Mouse (Mus musculus): Measurements from ENCODE around the gene Ugt1a7c. TPM values are rescaled to one million over a fixed set of nuclear protein-coding genes. Genes with fewer than 3 reads are reported as not detected.
"Not testable (repeated sequence)": the region's sequence is repeated elsewhere in the genome, so short reads cannot be mapped to it uniquely, and the experiment has no call there.

Gene Ugt1a7c
- 1.1 and 1.2 TPM in 2 replicates for polyA plus RNA-seq (2015; fragmentation: Nextera tagmentation; extraction: Ambion mirVana)

DNA sequence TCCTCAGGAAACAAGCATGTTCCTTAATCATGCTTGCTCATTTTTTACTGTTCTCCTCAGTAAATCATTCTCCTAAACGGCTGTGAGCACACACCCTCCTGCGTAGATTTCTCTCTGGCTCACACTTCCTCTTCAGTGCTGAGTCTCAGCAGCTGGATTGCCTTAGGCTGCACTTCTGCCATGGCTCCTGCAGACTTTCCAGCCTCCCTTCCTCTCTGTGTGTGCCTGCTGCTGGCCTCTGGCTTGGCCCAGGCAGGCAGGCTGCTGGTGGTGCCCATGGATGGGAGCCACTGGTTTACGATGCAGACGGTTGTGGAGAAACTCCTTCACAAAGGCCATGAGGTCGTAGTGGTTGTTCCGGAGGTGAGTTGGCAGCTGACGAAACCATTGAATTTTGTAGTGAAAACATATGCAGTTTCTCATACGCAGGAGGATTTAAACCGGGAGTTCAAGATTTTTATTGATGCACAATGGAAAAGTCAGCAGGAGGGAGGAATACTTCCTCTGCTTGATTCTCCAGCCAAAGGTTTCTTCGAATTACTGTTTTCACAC is at the start of gene Ugt1a7c:
Gene Ugt1a7c (plus strand): TSS at position 122 of the 552 bp plus-strand sequence.
- whole genome bisulfite sequencing: 73% methylated on average over 10 of the region's 10 CpGs
- Histone ChIP-seq H3K9me3 (no peaks in the 10 kb centered on the region), H3K4me2 (no peak within 1 kb of the TSS), H3K4me1 (no peaks in the 10 kb centered on the region), H3K9ac (no peak within 1 kb of the TSS), H3K4me3 (no peak within 1 kb of the TSS), H3K27me3 (replicated peaks) (no peaks in the 10 kb centered on the region), H3K36me3 (replicated peaks) (no peaks in the 10 kb centered on the region), H3K27ac (no peak within 1 kb of the TSS)
- ATAC-seq (replicated peaks): no peak

DNA sequence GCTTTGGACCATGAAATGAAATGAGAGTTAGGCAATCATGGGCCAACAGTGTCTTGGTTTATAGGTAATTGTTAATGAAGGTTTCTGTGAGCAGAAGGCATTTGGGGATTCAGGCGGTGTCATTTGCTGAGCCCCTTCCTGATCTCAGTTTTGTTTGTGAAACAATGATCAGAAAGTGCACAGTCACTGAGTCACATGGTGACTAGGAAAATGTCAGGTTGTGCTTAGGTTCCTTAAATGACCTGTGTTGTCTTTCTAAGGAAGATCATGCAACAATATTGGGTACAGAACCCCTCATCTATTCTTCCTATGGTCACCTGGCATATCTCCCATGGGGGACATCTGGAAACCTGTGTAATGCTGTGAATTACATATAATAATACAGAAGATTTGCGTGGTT is 47.5 kb upstream of the Ugt1a7c start:
- H3K36me3 ChIP-seq (replicated peaks); H3K4me2 ChIP-seq; H3K27me3 ChIP-seq (replicated peaks); H3K4me3 ChIP-seq; H3K9me3 ChIP-seq; H3K9ac ChIP-seq; H3K4me1 ChIP-seq; H3K27ac ChIP-seq; ATAC-seq (replicated peaks): not testable (repeated sequence)
- 84% methylated on average over 2 of the region's 2 CpGs for WGBS

DNA sequence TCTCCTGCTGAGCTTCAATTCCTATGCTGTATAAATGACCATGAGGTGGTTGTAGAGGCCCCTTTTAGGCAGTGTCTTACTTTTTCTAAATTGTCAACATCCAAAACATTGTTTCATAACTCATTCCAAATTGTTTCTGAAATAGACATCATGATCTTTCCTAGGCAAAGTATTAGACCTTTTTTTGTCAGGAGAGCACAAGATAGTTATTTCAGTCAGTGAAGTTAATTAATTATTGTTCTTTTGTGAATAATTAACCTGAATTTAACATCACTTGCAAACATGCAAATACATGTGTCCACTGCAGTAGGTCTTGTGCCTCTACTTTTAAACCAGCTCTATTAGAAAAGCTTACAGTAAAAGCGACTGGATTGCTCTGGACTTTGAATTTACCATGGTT is 39.8 kb upstream of the Ugt1a7c start, which contains the start of gene Ugt1a10:
Gene Ugt1a10 (plus strand): TSS at position 301 of the 400 bp plus-strand sequence.
- H3K4me2 ChIP-seq: no peak within 1 kb of the TSS
- ATAC-seq (replicated peaks): no peak
- H3K4me1 ChIP-seq: no peaks in the 10 kb centered on the region
- no peaks in the 10 kb centered on the region for H3K36me3 ChIP-seq (replicated peaks)
- WGBS: 84% methylated on average over 1 of the region's 1 CpGs
- H3K9me3 ChIP-seq: no peaks in the 10 kb centered on the region
- no peak within 1 kb of the TSS for H3K9ac ChIP-seq
- H3K4me3 ChIP-seq: no peak within 1 kb of the TSS
- H3K27me3 ChIP-seq (replicated peaks): no peaks in the 10 kb centered on the region
- H3K27ac ChIP-seq: no peak within 1 kb of the TSS

DNA sequence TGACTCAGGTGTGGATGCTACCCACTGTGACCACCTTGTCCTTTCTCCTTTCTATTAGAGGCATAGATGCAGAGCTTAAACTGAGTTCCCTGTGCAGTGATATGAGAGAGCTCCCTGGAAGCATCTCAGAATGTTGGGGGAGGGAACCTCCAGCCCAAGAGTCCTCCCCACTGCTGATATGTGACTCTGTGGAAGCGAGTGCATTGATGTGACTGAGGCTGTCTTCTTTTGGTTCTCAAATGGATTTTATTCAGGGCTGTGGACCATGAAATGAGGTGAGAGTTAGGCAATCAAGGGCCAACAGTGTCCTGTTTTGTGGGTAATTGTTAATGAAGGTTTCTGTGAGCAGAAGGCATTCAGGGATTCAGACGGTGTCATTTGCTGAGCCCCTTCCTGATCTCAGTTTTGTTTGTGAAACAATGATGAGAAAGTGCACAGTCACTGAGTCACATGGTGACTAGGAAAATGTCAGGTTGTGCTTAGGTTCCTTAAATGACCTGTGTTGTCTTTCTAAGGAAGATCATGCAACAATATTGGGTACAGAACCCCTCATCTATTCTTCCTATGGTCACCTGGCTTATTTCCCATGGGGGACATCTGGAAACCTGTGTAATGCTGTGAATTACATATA is 28.3 kb upstream of the Ugt1a7c start:
- not testable (repeated sequence) for H3K4me3 ChIP-seq; H3K9ac ChIP-seq; H3K4me1 ChIP-seq; H3K27me3 ChIP-seq (replicated peaks); H3K36me3 ChIP-seq (replicated peaks); ATAC-seq (replicated peaks); H3K9me3 ChIP-seq; H3K4me2 ChIP-seq; H3K27ac ChIP-seq
- 54% methylated on average over 2 of the region's 2 CpGs for WGBS

DNA sequence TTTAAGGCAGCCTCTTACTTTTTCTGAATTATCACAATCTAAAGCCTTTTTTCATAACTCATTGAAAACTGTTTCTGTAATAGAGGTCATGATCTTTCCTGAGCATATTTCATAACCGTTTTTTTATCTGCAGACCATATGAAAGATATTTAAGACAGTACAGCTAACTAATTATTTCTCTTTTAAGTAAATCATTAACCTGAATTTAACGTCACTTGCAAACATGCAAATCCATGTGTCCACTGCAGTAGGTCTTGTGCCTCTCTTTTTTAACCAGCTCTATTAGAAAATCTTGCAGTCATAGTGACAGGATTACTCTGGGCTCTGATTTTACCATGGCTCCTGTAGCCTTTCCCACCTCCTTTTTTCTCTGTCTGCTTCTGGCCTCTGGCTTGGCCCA is 24.4 kb upstream of the Ugt1a7c start, which contains the start of gene Ugt1a9:
Gene Ugt1a9 (plus strand): TSS at position 306 of the 400 bp plus-strand sequence.
- H3K9ac ChIP-seq: no peak within 1 kb of the TSS
- H3K4me2 ChIP-seq: no peak within 1 kb of the TSS
- H3K4me1 ChIP-seq: no peaks in the 10 kb centered on the region
- H3K27me3 ChIP-seq (replicated peaks): no peaks in the 10 kb centered on the region
- H3K9me3 ChIP-seq: no peaks in the 10 kb centered on the region
- no peak within 1 kb of the TSS for H3K4me3 ChIP-seq
- H3K36me3 ChIP-seq (replicated peaks): no peaks in the 10 kb centered on the region
- no peak for ATAC-seq (replicated peaks)
- 82% methylated on average over 2 of the region's 2 CpGs for WGBS
- H3K27ac ChIP-seq: no peak within 1 kb of the TSS

DNA sequence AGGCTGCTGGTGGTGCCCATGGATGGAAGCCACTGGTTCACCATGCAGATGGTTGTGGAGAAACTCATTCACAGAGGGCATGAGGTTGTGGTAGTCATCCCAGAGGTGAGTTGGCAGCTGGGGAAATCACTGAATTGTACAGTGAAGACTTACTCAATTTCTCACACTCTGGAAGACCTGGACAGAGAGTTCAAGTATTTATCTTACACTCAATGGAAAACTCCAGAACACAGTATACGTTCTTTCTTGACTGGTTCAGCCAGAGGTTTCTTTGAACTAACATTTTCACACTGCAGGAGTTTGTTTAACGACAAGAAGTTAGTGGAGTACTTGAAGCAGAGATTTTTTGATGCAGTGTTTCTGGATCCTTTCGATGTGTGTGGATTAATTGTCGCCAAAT is 24.0 kb upstream of the Ugt1a7c start:
- H3K27me3 ChIP-seq (replicated peaks): no peaks in the 10 kb centered on the region
- no peak overlapping the region for H3K4me3 ChIP-seq
- H3K9me3 ChIP-seq: no peaks in the 10 kb centered on the region
- no peak overlapping the region for H3K27ac ChIP-seq
- H3K4me1 ChIP-seq: no peaks in the 10 kb centered on the region
- no peak for ATAC-seq (replicated peaks)
- no peak overlapping the region for H3K4me2 ChIP-seq
- no peaks in the 10 kb centered on the region for H3K36me3 ChIP-seq (replicated peaks)
- H3K9ac ChIP-seq: no peak overlapping the region
- WGBS: 88% methylated on average over 4 of the region's 4 CpGs

DNA sequence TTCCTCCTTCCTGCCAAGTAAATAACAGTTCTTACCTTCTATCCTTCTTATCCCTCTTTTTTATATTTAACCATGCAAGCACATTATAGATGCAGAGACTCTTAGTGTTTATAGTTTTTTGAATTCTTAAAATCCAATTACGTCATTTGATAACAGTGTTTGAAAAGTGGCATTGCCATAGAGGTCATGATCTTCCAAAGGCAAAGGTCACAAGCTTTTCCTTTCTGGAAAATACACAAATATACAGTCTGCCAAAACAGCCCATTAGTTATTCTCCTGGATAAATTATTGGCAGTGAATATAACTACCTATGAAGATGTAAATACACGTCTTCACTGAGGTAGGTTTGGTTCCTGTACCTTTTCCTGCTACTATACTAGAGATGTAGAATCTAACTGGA is 20.4 kb upstream of the Ugt1a7c start:
- H3K36me3 ChIP-seq (replicated peaks): no peaks in the 10 kb centered on the region
- H3K4me3 ChIP-seq: no peak overlapping the region
- no peak for ATAC-seq (replicated peaks)
- 91% methylated on average over 2 of the region's 2 CpGs for WGBS
- no peak overlapping the region for H3K4me2 ChIP-seq
- no peak overlapping the region for H3K27ac ChIP-seq
- H3K27me3 ChIP-seq (replicated peaks): no peaks in the 10 kb centered on the region
- H3K9me3 ChIP-seq: no peaks in the 10 kb centered on the region
- H3K4me1 ChIP-seq: no peaks in the 10 kb centered on the region
- no peak overlapping the region for H3K9ac ChIP-seq

DNA sequence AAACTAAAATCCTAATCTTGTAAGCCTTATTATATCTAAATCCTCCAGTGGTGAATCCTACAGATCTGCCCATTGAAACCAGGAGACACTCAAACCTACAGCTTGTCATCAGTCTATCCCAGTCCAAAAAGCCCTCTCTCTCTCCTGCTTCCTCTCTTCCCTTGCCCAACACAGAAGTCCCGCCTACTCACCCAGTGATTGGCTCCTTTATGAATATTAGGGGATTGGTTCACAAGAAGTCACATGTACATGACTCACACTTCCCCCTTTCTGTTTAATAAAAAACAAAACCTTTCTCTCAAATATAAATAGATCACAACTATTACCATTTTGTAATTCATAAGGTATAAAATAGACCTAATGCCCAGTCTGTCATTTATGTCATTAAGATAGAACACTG is 17.7 kb upstream of the Ugt1a7c start:
- H3K27me3 ChIP-seq (replicated peaks): no peaks in the 10 kb centered on the region
- H3K9ac ChIP-seq: no peak overlapping the region
- WGBS: 94% methylated on average over 1 of the region's 1 CpGs

DNA sequence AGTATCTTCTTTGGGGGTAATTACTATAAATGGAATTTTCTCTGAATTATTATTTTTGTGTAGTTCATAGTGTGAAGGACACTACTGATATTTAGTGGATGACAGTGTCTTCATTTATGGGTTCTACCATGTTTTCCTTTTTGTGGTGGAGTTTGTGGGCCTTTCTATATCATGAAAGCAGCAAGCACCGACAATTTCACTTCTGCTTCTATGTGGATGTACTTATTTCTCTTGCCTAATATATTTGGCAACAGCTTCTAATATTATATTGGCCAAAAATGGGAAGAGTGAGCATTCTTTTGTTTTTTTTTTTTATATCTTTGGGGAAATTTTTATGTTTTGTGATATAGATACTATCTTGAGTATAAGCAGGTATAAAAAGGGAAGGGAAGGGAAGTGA is 13.2 kb upstream of the Ugt1a7c start:
- Histone ChIP-seq H3K4me3 (no peak overlapping the region), H3K4me2 (no peak overlapping the region), H3K27ac (no peak overlapping the region), H3K36me3 (replicated peaks) (no peaks in the 10 kb centered on the region), H3K9me3 (no peaks in the 10 kb centered on the region), H3K27me3 (replicated peaks) (no peaks in the 10 kb centered on the region), H3K9ac (no peak overlapping the region), H3K4me1 (no peaks in the 10 kb centered on the region)
- no peak for ATAC-seq (replicated peaks)
- 91% methylated on average over 1 of the region's 1 CpGs for WGBS

More for the DNA sequence above, 17.7 kb upstream of the Ugt1a7c start:
- H3K4me1 ChIP-seq: no peaks in the 10 kb centered on the region
- H3K4me2 ChIP-seq: no peak overlapping the region
- ATAC-seq (replicated peaks): no peak
- no peak overlapping the region for H3K4me3 ChIP-seq
- H3K27ac ChIP-seq: no peak overlapping the region
- H3K9me3 ChIP-seq: no peaks in the 10 kb centered on the region
- H3K36me3 ChIP-seq (replicated peaks): no peaks in the 10 kb centered on the region

DNA sequence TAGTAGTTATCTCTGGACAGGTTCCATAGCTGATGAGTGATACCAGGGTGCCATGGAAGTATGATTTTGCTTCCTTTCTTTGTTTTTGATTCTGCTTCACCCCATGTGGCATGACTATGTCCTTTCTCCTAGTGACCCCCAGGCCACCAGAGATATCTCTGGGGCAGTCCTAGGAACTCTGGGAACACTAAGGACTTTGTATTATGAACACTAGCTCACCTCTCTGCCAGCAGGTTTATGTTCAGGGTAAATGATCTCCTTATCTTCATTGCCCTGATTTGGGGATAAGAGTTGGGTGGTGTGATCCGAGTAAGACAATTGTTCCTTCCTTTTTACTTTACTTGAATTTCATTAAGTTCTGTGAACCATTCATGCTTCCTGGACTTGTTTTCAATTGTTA is 8.7 kb upstream of the Ugt1a7c start:
- no peaks in the 10 kb centered on the region for H3K36me3 ChIP-seq (replicated peaks)
- WGBS: 81% methylated on average over 1 of the region's 1 CpGs
- no peaks in the 10 kb centered on the region for H3K9me3 ChIP-seq
- H3K27me3 ChIP-seq (replicated peaks): no peaks in the 10 kb centered on the region
- H3K4me3 ChIP-seq: no peak overlapping the region
- H3K4me1 ChIP-seq: no peaks in the 10 kb centered on the region
- H3K9ac ChIP-seq: no peak overlapping the region
- H3K4me2 ChIP-seq: no peak overlapping the region
- ATAC-seq (replicated peaks): no peak
- no peak overlapping the region for H3K27ac ChIP-seq

DNA sequence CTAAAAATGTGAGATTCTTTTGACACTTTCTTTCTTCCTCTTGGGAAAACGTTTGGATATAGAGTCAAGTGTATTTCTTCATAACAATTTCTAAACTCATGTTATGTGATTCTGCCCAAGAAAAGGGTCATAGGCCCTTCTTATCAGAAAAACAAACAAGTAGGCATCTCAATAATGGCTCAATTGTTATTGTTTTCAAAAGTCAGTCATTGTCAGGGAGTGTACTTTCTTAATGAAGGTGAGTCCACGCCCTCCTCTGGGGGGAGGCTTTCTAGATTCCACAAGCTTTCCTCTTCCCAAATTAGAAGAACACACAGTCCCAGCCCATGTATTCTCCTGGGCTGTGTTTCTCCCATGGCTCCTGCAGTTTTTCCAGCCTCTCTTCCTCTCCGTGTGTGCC is 7.3 kb upstream of the Ugt1a7c start, which contains the start of gene Ugt1a8:
Gene Ugt1a8 (plus strand): TSS at position 301 of the 400 bp plus-strand sequence.
- H3K27me3 ChIP-seq (replicated peaks): no peaks in the 10 kb centered on the region
- H3K27ac ChIP-seq: no peak within 1 kb of the TSS
- H3K9ac ChIP-seq: no peak within 1 kb of the TSS
- no peaks in the 10 kb centered on the region for H3K9me3 ChIP-seq
- H3K36me3 ChIP-seq (replicated peaks): no peaks in the 10 kb centered on the region
- H3K4me3 ChIP-seq: no peak within 1 kb of the TSS
- H3K4me1 ChIP-seq: no peaks in the 10 kb centered on the region
- H3K4me2 ChIP-seq: no peak within 1 kb of the TSS
- ATAC-seq (replicated peaks): no peak
- 84% methylated on average over 3 of the region's 3 CpGs for WGBS

DNA sequence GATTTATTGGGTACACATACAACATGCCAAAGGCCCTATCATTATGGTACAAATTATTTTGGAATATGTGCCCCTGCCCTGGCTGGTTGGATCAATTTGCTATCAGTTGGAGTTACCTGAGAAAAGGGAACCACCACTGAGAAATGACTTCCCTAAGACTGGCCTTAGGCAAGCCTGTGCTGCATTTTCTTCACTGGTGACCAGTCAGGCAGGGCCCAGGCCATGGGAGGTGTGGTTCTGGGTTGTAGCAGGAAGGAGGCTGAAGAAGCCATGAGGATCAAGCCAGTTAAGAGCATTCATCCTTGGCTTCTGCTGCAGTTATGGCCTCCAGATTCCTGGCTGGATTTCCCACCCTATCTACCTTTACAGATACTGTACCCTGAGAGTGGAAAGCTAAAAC is 2.5 kb upstream of the Ugt1a7c start:
- ATAC-seq (replicated peaks): no peak
- no peak overlapping the region for H3K27ac ChIP-seq
- no peak overlapping the region for H3K9ac ChIP-seq
- no peaks in the 10 kb centered on the region for H3K27me3 ChIP-seq (replicated peaks)
- no peak overlapping the region for H3K4me2 ChIP-seq
- no peaks in the 10 kb centered on the region for H3K4me1 ChIP-seq
- H3K4me3 ChIP-seq: no peak overlapping the region
- no peaks in the 10 kb centered on the region for H3K36me3 ChIP-seq (replicated peaks)
- no peaks in the 10 kb centered on the region for H3K9me3 ChIP-seq

DNA sequence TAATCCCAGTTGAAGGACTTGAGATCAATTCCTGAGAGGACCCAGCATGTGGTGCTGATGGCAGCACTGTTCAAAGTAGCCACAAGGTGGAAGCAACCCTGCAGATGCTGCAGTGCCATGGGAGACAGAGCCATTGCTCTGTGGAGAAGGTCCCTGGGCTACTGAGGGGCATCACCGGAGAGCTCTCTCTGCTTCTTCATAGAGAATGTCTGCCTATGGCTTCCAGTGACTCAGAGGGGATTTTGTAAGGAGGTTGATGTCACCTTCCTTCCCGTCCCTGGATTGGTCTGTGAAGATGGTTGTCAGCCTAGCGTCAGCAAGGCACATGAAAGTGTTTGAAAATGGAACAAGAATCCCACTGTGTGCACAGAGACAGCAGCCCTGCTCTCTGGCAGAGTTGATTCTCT is 589 bp upstream of the Ugt1a7c start:
- H3K9ac ChIP-seq; H3K27ac ChIP-seq; H3K27me3 ChIP-seq (replicated peaks); H3K4me3 ChIP-seq; H3K36me3 ChIP-seq (replicated peaks); ATAC-seq (replicated peaks); H3K9me3 ChIP-seq; H3K4me2 ChIP-seq; H3K4me1 ChIP-seq: not testable (repeated sequence)
- 70% methylated on average over 3 of the region's 3 CpGs for WGBS
